Mouse (Mus musculus): ENCODE results near the gene Zfp385c. TPM values are rescaled to one million over a fixed set of nuclear protein-coding genes. Genes with fewer than 3 reads are reported as not detected.

The Zfp385c gene
- polyA plus RNA-seq (2015; fragmentation: Nextera tagmentation; extraction: Ambion mirVana) = not detected in 2 replicates

DNA sequence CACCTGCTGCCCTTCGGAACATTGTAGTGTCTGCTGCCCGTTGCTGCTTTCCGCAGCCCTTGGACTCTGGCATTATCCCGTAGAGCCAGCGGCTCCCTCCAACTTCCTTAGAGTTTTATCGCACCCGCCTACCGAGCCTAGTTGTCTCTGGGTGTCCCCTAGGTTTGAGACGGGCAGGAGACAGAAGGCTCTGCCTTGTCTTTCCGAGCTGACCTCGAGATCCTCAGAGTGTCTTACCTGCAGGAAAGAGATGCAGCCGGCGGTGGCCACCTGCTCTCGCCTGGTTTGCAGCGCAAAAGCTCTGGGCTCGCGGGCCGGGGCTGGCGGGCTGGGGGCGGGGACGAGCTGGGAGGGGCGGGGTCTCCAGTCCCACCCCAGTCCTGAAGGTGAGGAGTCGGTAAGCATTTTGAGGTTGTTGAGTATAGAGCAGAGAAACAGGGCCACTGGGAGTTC lies at the start of gene Zfp385c:
Gene Zfp385c (minus strand): TSS at position 292 of the 453 bp plus-strand sequence.
- Histone ChIP-seq H3K9me3 (replicated peaks) (no peaks in the 10 kb centered on the region), H3K4me3 (replicated peaks) (peak within 1 kb of the TSS; percentile 35), H3K36me3 (no peaks in the 10 kb centered on the region), H3K27me3 (peaks cover 39% of the 10 kb centered on the region), H3K4me1 (replicated peaks) (peaks cover 15% of the 10 kb centered on the region), H3K9ac (peak within 1 kb of the TSS; percentile 17; the same call in 1 of the 2 replicates), H3K27ac (no peak within 1 kb of the TSS), H3K4me2 (peak within 1 kb of the TSS; percentile 62)
- ATAC-seq (ENCODE audit: low read depth) (0 out of 2 replicates have a peak, but pooled peaks have one; percentile 31), DNase-seq (no peak)
- 1% methylated on average over 23 of the region's 23 CpGs for WGBS (ENCODE audit: insufficient replicate concordance)

- Histone ChIP-seq H3K27ac (no peak overlapping the region), H3K4me3 (replicated peaks) (no peak overlapping the region), H3K4me1 (replicated peaks) (peaks cover 31% of the 10 kb centered on the region), H3K9me3 (replicated peaks) (no peaks in the 10 kb centered on the region), H3K36me3 (no peaks in the 10 kb centered on the region), H3K9ac (no peak overlapping the region), H3K4me2 (no peak overlapping the region), H3K27me3 (peaks cover 12% of the 10 kb centered on the region; the same call in 1 of the 2 replicates)
- WGBS (ENCODE audit: insufficient replicate concordance) = 71% methylated on average over 6 of the region's 6 CpGs
- ATAC-seq (ENCODE audit: low read depth) = no peak
- no peak for DNase-seq
Measured at GRCm38 (mm10) chr11:100741348-100741747, 49.1 kb upstream of the Zfp385c start.

- H3K4me3 ChIP-seq (replicated peaks) = peak overlapping the region; percentile 99
- peak overlapping the region; percentile 84 for H3K27ac ChIP-seq
- H3K36me3 ChIP-seq = peaks cover 15% of the 10 kb centered on the region
- peak overlapping the region; percentile 69 for H3K9ac ChIP-seq
- no peaks in the 10 kb centered on the region for H3K27me3 ChIP-seq
- no peak for ATAC-seq (ENCODE audit: low read depth)
- peak overlapping the region; percentile 77 for H3K4me2 ChIP-seq
- 24% methylated on average over 5 of the region's 5 CpGs for WGBS (ENCODE audit: insufficient replicate concordance)
- DNase-seq = no peak
- peaks cover 52% of the 10 kb centered on the region for H3K4me1 ChIP-seq (replicated peaks)
- no peaks in the 10 kb centered on the region for H3K9me3 ChIP-seq (replicated peaks)
Measured at GRCm38 (mm10) chr11:100738749-100739148, 46.5 kb upstream of the Zfp385c start.

- H3K9ac ChIP-seq = peak within 1 kb of the TSS; percentile 99
- under 1% methylated on average over 39 of the region's 39 CpGs for WGBS (ENCODE audit: insufficient replicate concordance)
- H3K36me3 ChIP-seq = peaks cover 20% of the 10 kb centered on the region
- no peaks in the 10 kb centered on the region for H3K27me3 ChIP-seq
- DNase-seq = peak; percentile 100
- peak; percentile 95 for ATAC-seq (ENCODE audit: low read depth)
- no peaks in the 10 kb centered on the region for H3K9me3 ChIP-seq (replicated peaks)
- H3K4me3 ChIP-seq (replicated peaks) = peak within 1 kb of the TSS; percentile 99
- peaks cover 58% of the 10 kb centered on the region for H3K4me1 ChIP-seq (replicated peaks)
- peak within 1 kb of the TSS; percentile 98 for H3K4me2 ChIP-seq
- H3K27ac ChIP-seq = peak within 1 kb of the TSS; percentile 97
Measured at GRCm38 (mm10) chr11:100738066-100738604, 45.9 kb upstream of the Zfp385c start, which contains the start of gene Rab5c. TSS of gene Rab5c (minus strand) at chr11:100738215.

DNA sequence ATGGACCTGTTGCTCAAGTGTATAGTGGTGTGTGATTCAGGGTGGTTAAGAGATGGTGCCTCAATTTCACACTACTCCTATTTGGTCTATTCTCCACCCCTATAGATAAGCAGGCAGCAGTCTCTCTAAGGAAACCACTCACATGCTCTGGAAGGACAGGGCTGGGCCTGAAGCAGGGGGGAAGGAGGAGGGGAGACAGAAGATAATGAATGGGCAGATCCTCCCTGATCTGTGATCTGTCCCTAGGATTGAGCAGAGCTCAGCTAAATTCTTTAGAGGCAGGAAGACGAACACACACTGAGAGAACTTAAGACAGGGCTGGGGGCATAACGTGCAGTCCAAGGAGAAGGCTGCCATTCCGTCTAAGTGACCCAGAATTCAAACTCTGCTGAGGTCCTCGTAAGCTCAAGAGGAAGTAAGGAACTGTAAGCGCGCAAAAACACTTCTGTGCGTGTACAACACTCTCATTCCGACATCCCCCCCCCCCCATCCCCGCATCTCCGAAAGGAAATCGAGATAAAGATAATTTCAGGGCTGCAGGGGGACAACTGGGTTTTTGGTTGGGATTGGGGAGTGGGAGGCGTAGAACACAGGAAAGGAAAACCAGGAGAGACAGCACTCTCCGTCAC lies 45.0 kb upstream of the Zfp385c start:
- peak overlapping the region; percentile 98 for H3K4me2 ChIP-seq
- H3K27me3 ChIP-seq = no peaks in the 10 kb centered on the region
- ATAC-seq (ENCODE audit: low read depth) (peak; percentile 73), DNase-seq (peak; percentile 77)
- H3K36me3 ChIP-seq = peaks cover 29% of the 10 kb centered on the region
- peak overlapping the region; percentile 99 for H3K9ac ChIP-seq
- H3K9me3 ChIP-seq (replicated peaks) = no peaks in the 10 kb centered on the region
- peaks cover 68% of the 10 kb centered on the region for H3K4me1 ChIP-seq (replicated peaks)
- H3K4me3 ChIP-seq (replicated peaks) = peak overlapping the region; percentile 99
- WGBS (ENCODE audit: insufficient replicate concordance) = under 1% methylated on average over 13 of the region's 13 CpGs
- peak overlapping the region; percentile 97 for H3K27ac ChIP-seq

DNA sequence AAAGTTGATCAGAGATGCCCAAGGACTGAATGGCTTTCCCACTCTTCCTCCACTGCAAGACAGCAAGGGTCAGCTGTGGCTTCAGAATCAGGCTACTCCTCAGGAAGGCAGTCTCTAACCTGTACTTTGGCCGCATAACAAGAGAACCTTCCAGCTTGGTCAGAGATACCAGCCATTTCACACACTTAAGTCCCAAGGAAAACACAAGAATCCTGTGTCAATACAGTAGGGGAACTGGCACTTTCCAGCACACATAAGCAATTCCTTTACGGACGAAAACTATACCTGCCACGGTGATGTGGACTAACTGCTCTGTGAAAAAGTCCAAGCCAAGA lies 44.5 kb upstream of the Zfp385c start:
- Histone ChIP-seq H3K4me1 (replicated peaks) (peaks cover 72% of the 10 kb centered on the region), H3K27me3 (no peaks in the 10 kb centered on the region), H3K4me3 (replicated peaks) (peak overlapping the region; percentile 99), H3K4me2 (peak overlapping the region; percentile 98), H3K27ac (peak overlapping the region; percentile 97), H3K9me3 (replicated peaks) (no peaks in the 10 kb centered on the region), H3K36me3 (peaks cover 34% of the 10 kb centered on the region), H3K9ac (peak overlapping the region; percentile 99)
- 37% methylated on average over 4 of the region's 4 CpGs for WGBS (ENCODE audit: insufficient replicate concordance)
- no peak for ATAC-seq (ENCODE audit: low read depth)
- no peak for DNase-seq

GRCm38 (mm10) chr11:100735954-100736745 lies 43.9 kb upstream of the Zfp385c start:
- H3K9me3 ChIP-seq (replicated peaks) = no peaks in the 10 kb centered on the region
- 22% methylated on average over 14 of the region's 14 CpGs for WGBS (ENCODE audit: insufficient replicate concordance)
- H3K27me3 ChIP-seq = no peaks in the 10 kb centered on the region
- H3K27ac ChIP-seq = peak overlapping the region; percentile 97
- H3K9ac ChIP-seq = peak overlapping the region; percentile 99
- ATAC-seq (ENCODE audit: low read depth) (no peak), DNase-seq (no peak)
- peaks cover 78% of the 10 kb centered on the region for H3K4me1 ChIP-seq (replicated peaks)
- H3K4me2 ChIP-seq = peak overlapping the region; percentile 98
- H3K4me3 ChIP-seq (replicated peaks) = peak overlapping the region; percentile 99
- peaks cover 40% of the 10 kb centered on the region for H3K36me3 ChIP-seq

DNA sequence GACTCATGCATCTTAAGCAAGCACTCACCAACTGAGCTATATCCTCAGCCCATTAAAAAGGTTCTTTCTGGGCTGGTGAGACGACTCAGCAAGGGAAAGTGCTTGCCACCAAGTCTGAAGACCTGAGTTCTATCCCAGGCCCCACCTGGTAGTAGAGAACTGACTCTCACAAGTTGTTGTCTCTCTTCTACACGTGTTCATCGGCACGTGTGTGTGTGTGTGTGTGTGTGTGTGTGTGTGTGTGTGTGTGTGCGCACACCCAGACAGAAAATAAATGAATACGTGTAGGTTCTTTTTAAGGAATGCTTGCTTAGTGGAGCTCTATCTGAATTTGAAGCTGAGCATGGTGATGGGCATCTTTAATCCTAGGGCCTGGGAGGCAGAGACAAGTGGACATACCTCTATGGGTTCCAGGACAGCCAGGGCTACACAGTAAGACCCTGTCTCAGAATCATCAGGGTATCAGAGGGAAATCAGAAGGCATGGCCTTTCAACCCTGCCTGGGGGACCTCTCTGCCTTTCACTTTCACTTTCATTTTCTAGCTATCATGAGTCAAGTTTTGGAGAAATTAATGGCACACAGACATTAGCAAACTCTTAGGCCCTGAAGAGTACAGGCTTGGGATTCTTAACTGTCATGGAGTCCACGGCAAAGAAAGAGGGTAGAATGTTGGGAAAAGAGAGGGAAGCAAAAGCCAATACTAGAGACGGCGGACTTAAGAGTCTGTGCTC lies 43.0 kb upstream of the Zfp385c start:
- Histone ChIP-seq H3K4me2 (peak overlapping the region; percentile 98), H3K9ac (peak overlapping the region; percentile 99), H3K9me3 (replicated peaks) (no peaks in the 10 kb centered on the region), H3K27ac (peak overlapping the region; percentile 97), H3K4me1 (replicated peaks) (peaks cover 86% of the 10 kb centered on the region), H3K4me3 (replicated peaks) (peak overlapping the region; percentile 99), H3K27me3 (no peaks in the 10 kb centered on the region), H3K36me3 (peaks cover 48% of the 10 kb centered on the region)
- WGBS (ENCODE audit: insufficient replicate concordance) = 69% methylated on average over 9 of the region's 9 CpGs
- ATAC-seq (ENCODE audit: low read depth) (no peak), DNase-seq (no peak)

- Histone ChIP-seq H3K4me2 (no peak overlapping the region), H3K4me1 (replicated peaks) (peaks cover 89% of the 10 kb centered on the region), H3K27ac (peak overlapping the region; percentile 43; the same call in 1 of the 2 replicates), H3K9me3 (replicated peaks) (no peaks in the 10 kb centered on the region), H3K27me3 (no peaks in the 10 kb centered on the region), H3K36me3 (peaks cover 77% of the 10 kb centered on the region), H3K4me3 (replicated peaks) (no peak overlapping the region), H3K9ac (peak overlapping the region; percentile 13; the same call in 1 of the 2 replicates)
- no peak for ATAC-seq (ENCODE audit: low read depth)
- no peak for DNase-seq
- WGBS (ENCODE audit: insufficient replicate concordance) = 76% methylated on average over 6 of the region's 6 CpGs
Measured at GRCm38 (mm10) chr11:100730477-100731205, 38.4 kb upstream of the Zfp385c start.

GRCm38 (mm10) chr11:100729976-100730375 lies 37.7 kb upstream of the Zfp385c start:
- H3K4me1 ChIP-seq (replicated peaks) = peaks cover 89% of the 10 kb centered on the region
- no peaks in the 10 kb centered on the region for H3K27me3 ChIP-seq
- H3K36me3 ChIP-seq = peaks cover 74% of the 10 kb centered on the region

More at GRCm38 (mm10) chr11:100729976-100730375, 37.7 kb upstream of the Zfp385c start:
- Histone ChIP-seq H3K4me2 (no peak overlapping the region), H3K9me3 (replicated peaks) (no peaks in the 10 kb centered on the region), H3K9ac (peak overlapping the region; percentile 26; the same call in 1 of the 2 replicates), H3K27ac (no peak overlapping the region), H3K4me3 (replicated peaks) (no peak overlapping the region)
- ATAC-seq (ENCODE audit: low read depth) = no peak
- no peak for DNase-seq
- 37% methylated on average over 4 of the region's 4 CpGs for WGBS (ENCODE audit: insufficient replicate concordance)
